Mouse (Mus musculus) cerebellum, adult 9-11 months (tissue): Measurements from ENCODE around the gene Tmem126a.

Source experiments
- DNase-seq: peaks from one replicate; pipeline ENCODE4 v3.0.0; 2022

Gene Tmem126a

GRCm38 (mm10) chr7:90456845-90457468 is at the start of gene Tmem126a:
Tmem126a (minus strand) TSS chr7:90457229.
- peak; percentile 88 for DNase-seq

GRCm38 (mm10) chr7:90482607-90483006 is 25.6 kb upstream of the Tmem126a start:
- no peak for DNase-seq

GRCm38 (mm10) chr7:90476313-90477245 is 19.6 kb upstream of the Tmem126a start, which contains the start of gene Dlg2:
Dlg2 (plus strand) TSS chr7:90476672.
- peak; percentile 57 for DNase-seq

- DNase-seq, result peak; percentile 100
Observed at GRCm38 (mm10) chr7:90475793-90476312, 18.8 kb upstream of the Tmem126a start, which contains the start of gene Tmem126b. Tmem126b (minus strand) TSS chr7:90476001.

- DNase-seq, result no peak
Observed at GRCm38 (mm10) chr7:90473511-90473910, 16.5 kb upstream of the Tmem126a start.

- no peak for DNase-seq
Observed at GRCm38 (mm10) chr7:90461441-90461840, 4.4 kb upstream of the Tmem126a start.

- peak; percentile 27 for DNase-seq
Observed at GRCm38 (mm10) chr7:90460930-90461329, 3.9 kb upstream of the Tmem126a start.

- peak; percentile 20 for DNase-seq
Observed at GRCm38 (mm10) chr7:90460330-90460729, 3.3 kb upstream of the Tmem126a start.

- no peak for DNase-seq
Observed at GRCm38 (mm10) chr7:90457517-90457916, 488 bp upstream of the Tmem126a start.

- DNase-seq, result no peak
Observed at GRCm38 (mm10) chr7:90456149-90456844, 732 bp downstream of the Tmem126a start.

GRCm38 (mm10) chr7:90444206-90444605 is 12.8 kb downstream of the Tmem126a start:
- no peak for DNase-seq

- DNase-seq, result peak; percentile 84
Observed at GRCm38 (mm10) chr7:90443101-90444091, 13.6 kb downstream of the Tmem126a start.

GRCm38 (mm10) chr7:90442518-90443080 is 14.4 kb downstream of the Tmem126a start, which contains the start of gene Crebzf:
Crebzf (plus strand) TSS chr7:90442729.
- DNase-seq, result peak; percentile 97

- DNase-seq, result peak; percentile 42
Observed at GRCm38 (mm10) chr7:90442070-90442469, 15.0 kb downstream of the Tmem126a start.

- no peak for DNase-seq
Observed at GRCm38 (mm10) chr7:90440044-90440443, 17.0 kb downstream of the Tmem126a start.

- DNase-seq, result peak; percentile 44
Observed at GRCm38 (mm10) chr7:90432221-90432620, 24.8 kb downstream of the Tmem126a start.

GRCm38 (mm10) chr7:90427006-90427405 is 30.0 kb downstream of the Tmem126a start:
- DNase-seq, result peak; percentile 48

GRCm38 (mm10) chr7:90426020-90427001 is 30.7 kb downstream of the Tmem126a start, which contains the start of gene Ccdc89:
Ccdc89 (plus strand) TSS chr7:90426577.
- peak; percentile 90 for DNase-seq

GRCm38 (mm10) chr7:90409934-90410333 is 47.1 kb downstream of the Tmem126a start:
- peak; percentile 46 for DNase-seq
